Mouse (Mus musculus) forebrain, embryonic 13.5 days (tissue): ENCODE measurements around the gene Denr. TPM values are rescaled to one million over a fixed set of nuclear protein-coding genes. Genes with fewer than 3 reads are reported as not detected.

Source experiments
- ATAC-seq: fragments of 200-750 bp; cut with Nextera tagmentation; 2 replicates; pipeline ENCODE4 v1.8.0; 2017
- H3K27ac ChIP-seq: fragments of 300-500 bp; sonication (generic); 2 replicates; pipeline ENCODE4 v1.5.1; 2015; ENCODE audit warnings: inconsistent platforms, mild to moderate bottlenecking, moderate library complexity
- H3K27me3 ChIP-seq: fragments of 300-500 bp; sonication (generic); 2 replicates; pipeline ENCODE4 v1.6.1; 2015; ENCODE audit warnings: mild to moderate bottlenecking, inconsistent platforms
- H3K36me3 ChIP-seq: fragments of 300-500 bp; sonication (generic); 2 replicates; pipeline ENCODE4 v1.6.1; 2015; ENCODE audit warnings: mild to moderate bottlenecking, inconsistent platforms; ENCODE audit not compliant: poor library complexity, severe bottlenecking
- H3K4me1 ChIP-seq: fragments of 300-500 bp; sonication (generic); 2 replicates; pipeline ENCODE4 v1.6.1; 2015; ENCODE audit warnings: inconsistent platforms
- H3K4me2 ChIP-seq: fragments of 300-500 bp; sonication (generic); 2 replicates; pipeline ENCODE4 v1.6.1; 2015; ENCODE audit warnings: inconsistent platforms, mild to moderate bottlenecking, moderate library complexity
- H3K4me3 ChIP-seq: fragments of 300-500 bp; sonication (generic); 2 replicates; pipeline ENCODE4 v1.5.1; 2015; ENCODE audit warnings: mild to moderate bottlenecking, inconsistent platforms
- H3K9ac ChIP-seq: fragments of 300-500 bp; sonication (generic); 2 replicates; pipeline ENCODE4 v1.6.1; 2015; ENCODE audit warnings: mild to moderate bottlenecking, inconsistent platforms
- H3K9me3 ChIP-seq: fragments of 300-500 bp; sonication (generic); replicated peaks from 2 replicates; pipeline ENCODE4 v1.6.1; 2016; ENCODE audit warnings: inconsistent platforms
- WGBS: fragments of 180-500 bp; shearing (Covaris S2); methylation state at CpG from one replicate; pipeline ENCODE4 v1.1.7; 2015; 5-methylcytosine and 5-hydroxymethylcytosine counted together
- polyA plus RNA-seq: library from polyadenylated mRNA; unstranded; fragments of >200 nt; fragmentation: Nextera tagmentation; extraction: Ambion mirVana; gene quantifications from 2 replicates; pipeline ENCODE4 v1.2.1, GENCODE M21; 2015

Denr gene
- 139 and 160 TPM in 2 replicates for polyA plus RNA-seq

DNA sequence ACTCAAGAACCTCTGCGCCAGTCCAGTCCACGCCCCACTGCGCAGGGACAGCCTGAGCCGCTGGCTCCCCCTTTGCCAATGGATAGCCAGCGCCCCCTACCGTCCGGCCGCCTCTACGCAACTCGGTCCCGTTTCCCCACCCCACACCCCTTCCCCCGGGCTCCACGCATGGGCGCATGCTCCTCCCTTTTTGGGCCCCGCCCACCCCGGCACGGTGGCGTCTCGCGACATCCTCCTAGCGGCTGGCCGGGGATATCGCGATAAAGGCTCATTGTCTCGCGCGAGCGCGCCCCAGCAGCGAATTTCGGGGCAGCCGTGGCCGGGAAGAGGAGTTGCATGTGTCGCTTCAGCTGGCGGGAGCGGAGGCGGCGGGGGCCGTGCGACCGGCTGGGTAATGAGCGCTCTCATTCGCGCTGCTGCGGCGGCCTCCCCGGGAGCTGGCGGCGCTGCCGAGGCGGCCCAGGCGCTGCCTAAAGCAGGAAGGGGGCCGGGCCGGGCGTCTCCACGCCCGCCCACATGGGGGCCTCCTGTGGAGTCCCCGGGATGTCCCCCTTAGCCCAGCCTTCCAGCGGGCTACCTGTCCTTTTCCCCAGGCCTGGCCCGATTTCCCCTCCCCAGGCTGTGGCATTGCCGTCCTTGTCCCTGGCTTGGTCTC lies at the start of gene Denr:
Gene Denr (plus strand): TSS at position 200 of the 655 bp plus-strand sequence.
- no peaks in the 10 kb centered on the region for H3K27me3 ChIP-seq
- peaks cover 26% of the 10 kb centered on the region for H3K4me1 ChIP-seq
- ATAC-seq, result peak; percentile 96
- H3K27ac ChIP-seq, result peak within 1 kb of the TSS; percentile 73
- whole genome bisulfite sequencing, result under 1% methylated on average over 53 of the region's 61 CpGs
- peak within 1 kb of the TSS; percentile 99 for H3K9ac ChIP-seq
- H3K9me3 ChIP-seq, result no peaks in the 10 kb centered on the region
- peak within 1 kb of the TSS; percentile 88 for H3K4me2 ChIP-seq
- peak within 1 kb of the TSS; percentile 84 for H3K4me3 ChIP-seq
- peaks cover 38% of the 10 kb centered on the region for H3K36me3 ChIP-seq

- no peaks in the 10 kb centered on the region for H3K4me1 ChIP-seq
- no peak for ATAC-seq
- H3K4me2 ChIP-seq, result no peak overlapping the region
These were observed 48.2 kb upstream of the Denr start for GRCm38 (mm10) chr5:123858798-123859197.

GRCm38 (mm10) chr5:123862374-123863350 lies 44.3 kb upstream of the Denr start:
- no peaks in the 10 kb centered on the region for H3K9me3 ChIP-seq
- no peaks in the 10 kb centered on the region for H3K4me1 ChIP-seq
- no peak for ATAC-seq
- 89% methylated on average over 15 of the region's 15 CpGs for WGBS
- no peak overlapping the region for H3K9ac ChIP-seq
- no peak overlapping the region for H3K27ac ChIP-seq
- H3K27me3 ChIP-seq, result no peaks in the 10 kb centered on the region
- no peaks in the 10 kb centered on the region for H3K36me3 ChIP-seq
- H3K4me3 ChIP-seq, result no peak overlapping the region
- H3K4me2 ChIP-seq, result no peak overlapping the region

More at GRCm38 (mm10) chr5:123858798-123859197, 48.2 kb upstream of the Denr start:
- Histone ChIP-seq H3K27ac (no peak overlapping the region), H3K27me3 (no peaks in the 10 kb centered on the region), H3K4me3 (no peak overlapping the region), H3K36me3 (no peaks in the 10 kb centered on the region), H3K9me3 (no peaks in the 10 kb centered on the region), H3K9ac (no peak overlapping the region)
- 88% methylated on average over 11 of the region's 11 CpGs for WGBS

- no peaks in the 10 kb centered on the region for H3K4me1 ChIP-seq
- H3K9me3 ChIP-seq, result no peaks in the 10 kb centered on the region
- H3K4me2 ChIP-seq, result no peak overlapping the region
- H3K36me3 ChIP-seq, result no peaks in the 10 kb centered on the region
- H3K4me3 ChIP-seq, result no peak overlapping the region
- 86% methylated on average over 14 of the region's 14 CpGs for WGBS
- ATAC-seq, result no peak
- no peaks in the 10 kb centered on the region for H3K27me3 ChIP-seq
- H3K9ac ChIP-seq, result no peak overlapping the region
- no peak overlapping the region for H3K27ac ChIP-seq
These were observed 43.0 kb upstream of the Denr start for GRCm38 (mm10) chr5:123863934-123864333.

DNA sequence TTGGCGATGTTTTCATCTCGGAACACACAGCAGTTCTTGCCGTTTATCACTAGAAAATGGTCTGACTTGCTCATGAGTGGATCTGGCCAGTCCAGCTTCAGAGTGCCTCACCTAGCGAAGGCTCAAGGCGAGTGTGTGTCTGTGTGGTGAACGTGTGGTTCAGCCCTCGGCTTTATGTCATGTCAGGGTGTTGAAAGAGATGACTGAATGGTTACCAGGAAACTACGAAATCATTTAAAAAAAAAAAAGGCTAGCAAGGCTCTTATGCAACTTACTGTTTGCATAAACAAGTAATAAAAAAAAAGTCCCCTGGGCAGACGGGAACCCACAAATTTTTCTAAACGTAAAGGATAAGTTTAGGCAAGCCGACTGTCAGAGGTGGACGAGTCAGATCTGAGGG lies 41.6 kb upstream of the Denr start, which contains the start of gene Hcar2:
Gene Hcar2 (minus strand): TSS at position 135 of the 400 bp plus-strand sequence.
- WGBS, result 87% methylated on average over 12 of the region's 12 CpGs
- Histone ChIP-seq H3K4me3 (no peak within 1 kb of the TSS), H3K27me3 (no peaks in the 10 kb centered on the region), H3K9ac (no peak within 1 kb of the TSS), H3K4me2 (no peak within 1 kb of the TSS), H3K27ac (no peak within 1 kb of the TSS), H3K4me1 (no peaks in the 10 kb centered on the region), H3K36me3 (no peaks in the 10 kb centered on the region), H3K9me3 (no peaks in the 10 kb centered on the region)
- ATAC-seq, result no peak

- H3K27ac ChIP-seq, result no peak overlapping the region
- no peak overlapping the region for H3K4me2 ChIP-seq
- H3K9ac ChIP-seq, result no peak overlapping the region
- no peaks in the 10 kb centered on the region for H3K36me3 ChIP-seq
- no peaks in the 10 kb centered on the region for H3K9me3 ChIP-seq
- whole genome bisulfite sequencing, result 89% methylated on average over 4 of the region's 4 CpGs
- H3K4me3 ChIP-seq, result no peak overlapping the region
- no peaks in the 10 kb centered on the region for H3K27me3 ChIP-seq
- H3K4me1 ChIP-seq, result no peaks in the 10 kb centered on the region
- ATAC-seq, result no peak
These were observed 40.5 kb upstream of the Denr start for GRCm38 (mm10) chr5:123866457-123866856.

DNA sequence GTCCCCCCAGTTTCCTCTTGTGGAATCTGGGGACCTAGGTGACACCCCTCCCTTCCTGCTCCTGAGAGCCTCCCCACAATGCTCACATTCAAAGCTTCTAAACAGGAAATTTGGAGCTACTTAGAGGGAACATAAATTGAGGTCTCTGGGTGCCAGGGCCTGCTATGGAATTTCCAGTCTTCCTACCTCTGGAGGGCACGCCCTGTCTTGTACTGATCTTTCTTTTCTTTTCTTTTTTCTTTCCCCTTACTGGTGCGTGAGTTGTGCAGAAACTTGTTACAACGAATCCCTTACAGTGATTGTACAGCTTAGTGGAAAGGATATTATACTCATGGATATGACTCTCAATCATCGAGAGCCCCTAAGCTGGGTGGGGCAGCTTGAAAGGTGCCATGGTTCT lies 37.4 kb upstream of the Denr start:
- Histone ChIP-seq H3K9ac (no peak overlapping the region), H3K9me3 (no peaks in the 10 kb centered on the region), H3K4me3 (no peak overlapping the region), H3K27me3 (no peaks in the 10 kb centered on the region), H3K27ac (no peak overlapping the region), H3K4me2 (no peak overlapping the region), H3K36me3 (no peaks in the 10 kb centered on the region), H3K4me1 (no peaks in the 10 kb centered on the region)
- WGBS, result 81% methylated on average over 4 of the region's 4 CpGs
- ATAC-seq, result no peak

DNA sequence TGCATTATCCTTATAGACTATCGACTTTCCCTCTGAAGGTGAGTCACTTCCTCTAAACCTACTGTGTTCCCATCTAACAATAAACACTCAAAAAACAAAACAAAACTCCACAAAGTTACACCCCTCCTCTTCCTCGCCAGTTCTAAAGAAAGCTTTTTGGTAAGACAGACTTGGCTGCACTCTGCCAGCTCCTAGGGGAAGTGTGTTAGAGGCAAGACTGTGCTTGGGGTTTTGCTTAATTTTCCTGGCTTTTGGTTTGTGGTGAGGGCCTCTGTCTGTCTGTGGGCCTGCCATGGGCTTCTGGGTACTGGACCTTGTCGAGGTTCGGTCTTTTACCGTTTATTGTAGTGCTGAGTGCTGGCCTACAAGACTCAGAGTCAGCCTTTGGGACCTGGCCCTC lies 32.8 kb upstream of the Denr start:
- Histone ChIP-seq H3K27ac (no peak overlapping the region), H3K4me2 (no peak overlapping the region), H3K4me1 (no peaks in the 10 kb centered on the region), H3K4me3 (no peak overlapping the region), H3K27me3 (no peaks in the 10 kb centered on the region), H3K9ac (no peak overlapping the region), H3K36me3 (no peaks in the 10 kb centered on the region), H3K9me3 (no peaks in the 10 kb centered on the region)
- no peak for ATAC-seq
- 91% methylated on average over 5 of the region's 5 CpGs for WGBS

DNA sequence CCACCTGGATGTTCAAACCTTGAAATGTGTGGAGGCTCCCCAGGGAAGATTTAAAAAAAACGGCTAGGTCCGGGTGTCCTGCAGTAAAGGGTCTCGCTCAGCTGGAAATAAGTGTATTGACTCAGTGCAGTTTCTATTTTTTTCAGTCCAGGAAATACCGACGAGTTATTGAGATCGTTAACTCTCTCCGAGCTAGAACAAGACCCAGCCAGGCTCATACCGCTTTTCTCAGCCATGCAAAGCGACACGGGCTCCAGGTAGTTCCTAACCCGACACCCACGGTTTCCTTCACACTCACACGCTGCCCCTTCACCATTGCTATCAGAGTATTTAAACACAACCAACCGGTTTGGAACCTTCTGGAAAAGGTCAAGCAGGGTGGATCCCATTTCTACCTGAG lies 28.9 kb upstream of the Denr start:
- no peak for ATAC-seq
- 64% methylated on average over 14 of the region's 14 CpGs for WGBS
- H3K4me1 ChIP-seq, result no peaks in the 10 kb centered on the region

GRCm38 (mm10) chr5:123879928-123880327 lies 27.0 kb upstream of the Denr start, which contains the start of gene Hcar1:
TSS of gene Hcar1 (minus strand) at chr5:123880020.
- Histone ChIP-seq H3K36me3 (no peaks in the 10 kb centered on the region), H3K9ac (no peak within 1 kb of the TSS), H3K4me1 (no peaks in the 10 kb centered on the region), H3K4me3 (no peak within 1 kb of the TSS), H3K4me2 (no peak within 1 kb of the TSS), H3K27ac (no peak within 1 kb of the TSS), H3K27me3 (no peaks in the 10 kb centered on the region), H3K9me3 (no peaks in the 10 kb centered on the region)
- 81% methylated on average over 12 of the region's 12 CpGs for WGBS
- no peak for ATAC-seq

More for the DNA sequence above, 28.9 kb upstream of the Denr start:
- no peak overlapping the region for H3K27ac ChIP-seq
- H3K4me2 ChIP-seq, result no peak overlapping the region
- H3K9me3 ChIP-seq, result no peaks in the 10 kb centered on the region
- H3K27me3 ChIP-seq, result no peaks in the 10 kb centered on the region
- no peaks in the 10 kb centered on the region for H3K36me3 ChIP-seq
- no peak overlapping the region for H3K9ac ChIP-seq
- no peak overlapping the region for H3K4me3 ChIP-seq

- no peaks in the 10 kb centered on the region for H3K27me3 ChIP-seq
- no peak overlapping the region for H3K9ac ChIP-seq
- no peaks in the 10 kb centered on the region for H3K36me3 ChIP-seq
- no peak overlapping the region for H3K27ac ChIP-seq
- H3K4me2 ChIP-seq, result no peak overlapping the region
- 56% methylated on average over 4 of the region's 14 CpGs for WGBS
- H3K4me1 ChIP-seq, result no peaks in the 10 kb centered on the region
- no peak overlapping the region for H3K4me3 ChIP-seq
- no peaks in the 10 kb centered on the region for H3K9me3 ChIP-seq
- no peak for ATAC-seq
These were observed 26.2 kb upstream of the Denr start for GRCm38 (mm10) chr5:123880778-123881177.

GRCm38 (mm10) chr5:123883891-123884290 lies 23.1 kb upstream of the Denr start:
- no peak overlapping the region for H3K4me2 ChIP-seq
- no peak overlapping the region for H3K4me3 ChIP-seq
- no peak for ATAC-seq
- H3K27ac ChIP-seq, result no peak overlapping the region
- H3K4me1 ChIP-seq, result no peaks in the 10 kb centered on the region
- 87% methylated on average over 7 of the region's 7 CpGs for WGBS
- H3K9me3 ChIP-seq, result no peaks in the 10 kb centered on the region
- no peaks in the 10 kb centered on the region for H3K36me3 ChIP-seq
- H3K27me3 ChIP-seq, result no peaks in the 10 kb centered on the region
- H3K9ac ChIP-seq, result no peak overlapping the region
